In genomic region chr4:41614156-41614555, GRCm38 (mm10) we compare ENCODE assay signal across 8 mouse cellular contexts. TPM values are rescaled to one million over a fixed set of nuclear protein-coding genes. Genes with fewer than 3 reads are reported as not detected.
DNase-seq lines count a peak whose midpoint lies in the region; TF ChIP-seq lines count a peak whose summit lies in the region.

No protein-coding gene starts in this region.

- peaks cover 3 to 11% of the 10 kb centered on the region in 2 experiments; a peak in 2 of 4 replicates for H3K4me1 ChIP-seq in CH12.LX (ENCODE audit: control insufficient read depth in 1 of 2, insufficient read depth in 2 of 2)

- no peak for TF ChIP-seq POLR2A in CH12.LX (IDR thresholded peaks at IDR 0.05; ENCODE audit: low read depth, low read length)

- no peak overlapping the region for H3K4me3 ChIP-seq in CH12.LX (replicated peaks in 1 of 3; ENCODE audit: low read depth in 2 of 3, low read length in 2 of 3, poor library complexity in 1 of 3)

- no peak overlapping the region for H3K9ac ChIP-seq in CH12.LX (ENCODE audit: insufficient read depth, low read depth)

- intact Hi-C loops in heart, postnatal 10 days (cut with DNase I): loop anchor here (1.0 to 10.0 kb wide), 4 partner anchors 39 to 145 kb away; no protein-coding TSS in a partner anchor

- H3K79me2 ChIP-seq in CH12.LX (replicated peaks; ENCODE audit: control insufficient read depth, extremely low read depth, insufficient read depth, poor library complexity, severe bottlenecking): no peaks in the 10 kb centered on the region

- in situ Hi-C loops in CH12.LX (cut with MboI; ENCODE audit: low pct_ligation_motif_present, low pct_unique_long_range_greater_than_20kb, low sequenced_read_pairs): no loop called here

- peaks cover 5% of the 10 kb centered on the region for H3K9me3 ChIP-seq in CH12.LX (replicated peaks; ENCODE audit: low read length)

- no peak overlapping the region for H3K4me2 ChIP-seq in CH12.LX (ENCODE audit: insufficient read depth, low read depth, poor library complexity, severe bottlenecking)

- TF ChIP-seq RAD21 in CH12.LX (IDR thresholded peaks at IDR 0.05; ENCODE audit: low read depth, low read length): peak; percentile 79

- TF ChIP-seq EP300 in CH12.LX (IDR thresholded peaks at IDR 0.05; ENCODE audit: low read length): peak; percentile 63

- dilution Hi-C loops in CH12.LX (cut with MboI; ENCODE audit: extremely low pct_ligation_motif_present, extremely low pct_unique_long_range_greater_than_20kb, low sequenced_read_pairs): no loop called here

- no peak overlapping the region for H3K27ac ChIP-seq in CH12.LX (ENCODE audit: insufficient read depth, low read depth)

- peaks cover 66% of the 10 kb centered on the region for H3K27me3 ChIP-seq in CH12.LX (replicated peaks)

- peak; percentile 83 for DNase-seq in CH12.LX (ENCODE audit: extremely low read depth)
- DNase-seq in adrenal gland, postnatal 10 days: peak; percentile 89
- peak; percentile 84 for DNase-seq in embryo, embryonic 11 days
- peak; percentile 83 to 90 for DNase-seq in heart, postnatal 10 days
- DNase-seq in layer of hippocampus, adult 8-10 months (ENCODE audit: low spot score in 2 of 2): peak; percentile 75 to 91
- DNase-seq in lung, postnatal 25 days (ENCODE audit: low spot score): peak; percentile 73
- DNase-seq in retina, postnatal 1 day: peak; percentile 84
- DNase-seq in urinary bladder, postnatal 14 days (ENCODE audit: low spot score): peak; percentile 83

- TF ChIP-seq CTCF in CH12.LX (conservative IDR thresholded peaks at IDR 0.05 in 1 of 2, IDR thresholded peaks at IDR 0.05 in 1 of 2; ENCODE audit: low read depth in 2 of 2, low read length in 2 of 2): peak; percentile 86 to 99

- no peaks in the 10 kb centered on the region for H3K36me3 ChIP-seq in CH12.LX (replicated peaks in 1 of 2; ENCODE audit: control insufficient read depth in 1 of 2, insufficient read depth in 1 of 2, low read length in 1 of 2)

TF ChIP-seq in CH12.LX, 34 proteins besides CTCF, POLR2A, EP300 and RAD21:
- TF ChIP-seq MYC (IDR thresholded peaks at IDR 0.05; ENCODE audit: low read depth, low read length) (0 out of 2 replicates have a peak, but pooled peaks have one; percentile 40), BHLHE40 (IDR thresholded peaks at IDR 0.05; ENCODE audit: low read depth, low read length) (0 out of 2 replicates have a peak, but pooled peaks have one; percentile 15), E2F4 (IDR thresholded peaks at IDR 0.05; ENCODE audit: insufficient replicate concordance, low read depth, low read length) (no peak), ELF1 (IDR thresholded peaks at IDR 0.05; ENCODE audit: low read depth, low read length) (no peak), SMC3 (IDR thresholded peaks at IDR 0.05; ENCODE audit: low read depth, low read length) (peak; percentile 93), ZKSCAN1 (IDR thresholded peaks at IDR 0.05; ENCODE audit: borderline replicate concordance, low read depth, low read length) (no peak), POLR2AphosphoS2 (IDR thresholded peaks at IDR 0.05; ENCODE audit: low read depth, low read length) (no peak), TCF12 (IDR thresholded peaks at IDR 0.05; ENCODE audit: low read depth, low read length) (no peak), ZNF384 (IDR thresholded peaks at IDR 0.05; ENCODE audit: low read depth, low read length) (no peak), SIN3A (IDR thresholded peaks at IDR 0.05; ENCODE audit: low read length) (no peak), USF2 (conservative IDR thresholded peaks at IDR 0.05; ENCODE audit: low read depth, low read length) (no peak), IRF4 (IDR thresholded peaks at IDR 0.05; ENCODE audit: low read depth, low read length) (peak; percentile 99), GABPA (IDR thresholded peaks at IDR 0.05; ENCODE audit: insufficient replicate concordance, low read depth, low read length) (no peak), ZMIZ1 (IDR thresholded peaks at IDR 0.05; ENCODE audit: low read depth, low read length) (no peak), CHD1 (IDR thresholded peaks at IDR 0.05; ENCODE audit: low read depth, low read length) (no peak), ETS1 (conservative IDR thresholded peaks at IDR 0.05; ENCODE audit: low read depth, low read length) (no peak), NRF1 (IDR thresholded peaks at IDR 0.05; ENCODE audit: low read depth, low read length) (no peak), KAT2A (IDR thresholded peaks at IDR 0.05; ENCODE audit: insufficient replicate concordance, low read length) (no peak), ZC3H11A (IDR thresholded peaks at IDR 0.05; ENCODE audit: low read depth, low read length) (peak; percentile 48), NELFE (IDR thresholded peaks at IDR 0.05; ENCODE audit: low read depth, low read length) (no peak; the same call in 1 of the 2 replicates), HCFC1 (IDR thresholded peaks at IDR 0.05; ENCODE audit: low read depth, low read length) (no peak), RCOR1 (conservative IDR thresholded peaks at IDR 0.05; ENCODE audit: low read depth, low read length) (0 out of 2 replicates have a peak, but pooled peaks have one; percentile 33), MAX (IDR thresholded peaks at IDR 0.05; ENCODE audit: low read length) (no peak), TBP (conservative IDR thresholded peaks at IDR 0.05; ENCODE audit: low read depth, low read length) (no peak), JUN (IDR thresholded peaks at IDR 0.05; ENCODE audit: insufficient read depth, low read depth, low read length) (peak; percentile 92), JUND (conservative IDR thresholded peaks at IDR 0.05; ENCODE audit: low read depth, low read length) (peak; percentile 96), CHD2 (IDR thresholded peaks at IDR 0.05; ENCODE audit: low read length) (no peak), MAZ (IDR thresholded peaks at IDR 0.05; ENCODE audit: low read depth, low read length) (no peak), MEF2A (IDR thresholded peaks at IDR 0.05; ENCODE audit: borderline replicate concordance, low read depth, low read length) (peak; percentile 53), MXI1 (IDR thresholded peaks at IDR 0.05; ENCODE audit: low read depth, low read length) (no peak), USF1 (IDR thresholded peaks at IDR 0.05; ENCODE audit: low read depth, low read length) (no peak), MAFK (IDR thresholded peaks at IDR 0.05; ENCODE audit: insufficient replicate concordance, low read length) (no peak), PAX5 (IDR thresholded peaks at IDR 0.05; ENCODE audit: low read length) (no peak), UBTF (IDR thresholded peaks at IDR 0.05; ENCODE audit: low read depth, low read length) (no peak)

RNA-seq across cellular contexts. Expression of gene Enho, which starts 26.0 kb away (rescaled TPM):
- total RNA-seq in CH12.LX (2012; rRNA removed) (0.25 and 0.59 TPM in 2 replicates), CH12.LX (2014; rRNA removed) (0.17 TPM in 1 of 2 replicates, not detected in the other)
- polyA plus RNA-seq in CH12.LX (2012; ENCODE audit: insufficient read length, low read depth): not detected in 2 replicates
- total RNA-seq in adrenal gland, postnatal 10 days (2021): 10 to 100 TPM; 10.3 to 10.5 TPM
- total RNA-seq in heart, postnatal 10 days (2021): 1 to 10 TPM; 4.2 to 4.4 TPM
- 10 to 100 TPM; 51.7 to 56.4 (median 54.1) TPM for total RNA-seq in layer of hippocampus, adult 8-10 months (2022)

RNA-seq across cellular contexts. Expression of gene Dnaic1, which starts 44.6 kb away (rescaled TPM):
- total RNA-seq in CH12.LX (2012; rRNA removed) (0.42 and 0.89 TPM in 2 replicates), CH12.LX (2014; rRNA removed) (0.34 and 1.1 TPM in 2 replicates)
- polyA plus RNA-seq in CH12.LX (2012; ENCODE audit: insufficient read length, low read depth): 3.7 and 4.1 TPM in 2 replicates
- 1 to 10 TPM; 3.3 to 3.5 TPM for total RNA-seq in adrenal gland, postnatal 10 days (2021)
- total RNA-seq in heart, postnatal 10 days (2021): 1 to 10 TPM in 1 of 2 experiments, under 1 TPM in 1; 0.84 to 1.6 TPM
- total RNA-seq in layer of hippocampus, adult 8-10 months (2022): 1 to 10 TPM; 3.6 to 8.4 (median 5.9) TPM

RNA-seq across cellular contexts. Expression of gene Fam219a, which starts 44.8 kb away (rescaled TPM):
- total RNA-seq in CH12.LX (2012; rRNA removed) (1.2 and 1.6 TPM in 2 replicates), CH12.LX (2014; rRNA removed) (0.11 and 0.20 TPM in 2 replicates)
- 1.5 and 1.8 TPM in 2 replicates for polyA plus RNA-seq in CH12.LX (2012; ENCODE audit: insufficient read length, low read depth)
- 10 to 100 TPM; 18.8 to 23.5 TPM for total RNA-seq in adrenal gland, postnatal 10 days (2021)
- 10 to 100 TPM; 18.6 to 21.8 TPM for total RNA-seq in heart, postnatal 10 days (2021)
- 100 to 1,000 TPM; 152 to 178 (median 165) TPM for total RNA-seq in layer of hippocampus, adult 8-10 months (2022)

Comparison
In these comparisons a context has a peak if more than half of its experiments do, and no peak if none do; other contexts are left out.
1. RNA of gene Enho, which starts 26.0 kb away (total RNA-seq): 51.7 to 56.4 TPM in layer of hippocampus, adult 8-10 months; 10.3 to 10.5 TPM in adrenal gland, postnatal 10 days, 4.2 to 4.4 TPM in heart, postnatal 10 days and 0.17 to 0.59 TPM in CH12.LX; every median in the first group is over 4 times any median in the second.
2. RNA of gene Fam219a, which starts 44.8 kb away (total RNA-seq): 152 to 178 TPM in layer of hippocampus, adult 8-10 months, 18.8 to 23.5 TPM in adrenal gland, postnatal 10 days and 18.6 to 21.8 TPM in heart, postnatal 10 days; 0.11 to 1.6 TPM in CH12.LX; every median in the first group is over 4 times any median in the second.
3. Peak in every context shown above with its lines, with median percentiles within 50 percentile points of each other: DNase-seq.